Comparison of ENCODE assay signal across 24 mouse cellular contexts in genomic region chr16:58689555-58690169, GRCm38 (mm10). TPM values are rescaled to one million over a fixed set of nuclear protein-coding genes. Genes with fewer than 3 reads are reported as not detected.
"Had no signal": no experiment of that assay in that cellular context is flagged by ENCODE, and none has a peak within 500 bp of the region (broad histone marks: within the 10 kb centered on the region; RNA-seq: fewer than 3 reads in every experiment).

No protein-coding gene starts in this region.

- H3K4me1 ChIP-seq: limb, embryonic 15.5 days; lung, embryonic 15.5 days; midbrain, embryonic 12.5 days had no signal

- DNase-seq: kidney, adult 9 months; kidney, postnatal 36 days; layer of hippocampus, adult 9-11 months; layer of hippocampus, postnatal 36 days; liver, embryonic 13.5 days; liver, postnatal 0 days; lung, postnatal 14 days; right cerebral cortex, postnatal 14 days; thymus, adult 18-20 months; thymus, postnatal 25 days had no signal

- ATAC-seq: liver, postnatal 0 days had no signal

- H3K36me3 ChIP-seq: limb, embryonic 15.5 days; liver, embryonic 13.5 days; lung, embryonic 15.5 days; midbrain, embryonic 12.5 days had no signal

- H3K27ac ChIP-seq: kidney, postnatal 0 days; limb, embryonic 15.5 days; liver, embryonic 13.5 days; lung, embryonic 15.5 days; macrophage; midbrain, embryonic 12.5 days had no signal

- H3K4me3 ChIP-seq: limb, embryonic 15.5 days; liver, embryonic 13.5 days; lung, embryonic 15.5 days; midbrain, embryonic 12.5 days had no signal

- H3K4me2 ChIP-seq: limb, embryonic 15.5 days; liver, embryonic 13.5 days; lung, embryonic 15.5 days; midbrain, embryonic 12.5 days had no signal

- H3K9ac ChIP-seq: limb, embryonic 15.5 days; liver, embryonic 13.5 days; liver, postnatal 0 days; lung, embryonic 15.5 days; midbrain, embryonic 12.5 days had no signal

- H3K27me3 ChIP-seq: limb, embryonic 15.5 days; liver, embryonic 13.5 days; lung, embryonic 15.5 days; midbrain, embryonic 12.5 days had no signal

- H3K9me3 ChIP-seq: limb, embryonic 15.5 days; liver, embryonic 13.5 days; lung, embryonic 15.5 days; midbrain, embryonic 12.5 days had no signal

RNA-seq across cellular contexts. Expression of gene Gpr15, which starts 29.2 kb away (rescaled TPM):
- total RNA-seq: layer of hippocampus, adult 18-20 months; layer of hippocampus, postnatal 36 days; left cerebral cortex, adult 8-10 months; left cerebral cortex, postnatal 25 days; megakaryocyte-erythroid progenitor cell, adult 5-6 weeks had no signal
- polyA plus RNA-seq: kidney, postnatal 0 days; limb, embryonic 11.5 days; limb, embryonic 15.5 days; liver, postnatal 0 days; macrophage; midbrain, postnatal 0 days; neural tube, embryonic 14.5 days; stomach, embryonic 14.5 days had no signal

RNA-seq across cellular contexts. Expression of gene E330017A01Rik, which starts 51.1 kb away (rescaled TPM):
- total RNA-seq: layer of hippocampus, adult 18-20 months; layer of hippocampus, postnatal 36 days; left cerebral cortex, adult 8-10 months; left cerebral cortex, postnatal 25 days; megakaryocyte-erythroid progenitor cell, adult 5-6 weeks; midbrain, postnatal 0 days had no signal
- polyA plus RNA-seq: kidney, postnatal 0 days; limb, embryonic 11.5 days; limb, embryonic 15.5 days; liver, embryonic 13.5 days; liver, postnatal 0 days; lung, embryonic 15.5 days; macrophage; midbrain, embryonic 12.5 days; neural tube, embryonic 14.5 days; stomach, embryonic 14.5 days; urinary bladder, adult 2 months had no signal
